Mouse (Mus musculus) heart, postnatal 36 days (tissue): ENCODE measurements around the gene Gramd1a. TPM values are rescaled to one million over a fixed set of nuclear protein-coding genes. Genes with fewer than 3 reads are reported as not detected.

ENCODE experiments used
- total RNA-seq, 2 experiments: library from RNA; stranded (reverse); gene quantifications; 2 replicates each; pipeline ENCODE4 v1.2.3; 2021

The Gramd1a gene
- total RNA-seq, 2 experiments from 2014 or later: 33.6 to 37.9 TPM

Other genes with a start within 250 kb of the Gramd1a start
- gene Mag, start 241.0 kb downstream of the Gramd1a start, total RNA-seq: not detected
- gene Hamp2, start 231.2 kb downstream of the Gramd1a start, total RNA-seq: 1 to 10 TPM; 2.9 to 4.6 TPM
- gene Hamp, start 211.9 kb downstream of the Gramd1a start, total RNA-seq: 10 to 100 TPM; 20.2 to 36.3 TPM
- gene Usf2, start 199.1 kb downstream of the Gramd1a start, total RNA-seq: 100 to 1,000 TPM; 107 to 112 TPM
- gene Lsr, start 182.4 kb downstream of the Gramd1a start, total RNA-seq: 1 to 10 TPM; 3.7 to 5.1 TPM
- under 1 TPM in 1 of 2 experiments, not detected in 1; 0.17 TPM for gene Fam187b, start 182.1 kb downstream of the Gramd1a start, total RNA-seq
- 10 to 100 TPM; 29.3 to 30.8 TPM for gene Fxyd5, start 113.4 kb downstream of the Gramd1a start, total RNA-seq
- gene Fxyd7, start 104.4 kb downstream of the Gramd1a start, total RNA-seq: 1 to 10 TPM in 1 of 2 experiments, under 1 TPM in 1; 0.41 to 1.1 TPM
- gene Fxyd1, start 98.7 kb downstream of the Gramd1a start, total RNA-seq: 100 to 1,000 TPM; 863 to 996 TPM
- gene Lgi4, start 96.6 kb downstream of the Gramd1a start, total RNA-seq: 1 to 10 TPM; 3.6 to 5.2 TPM
- 1 to 10 TPM; 1.1 to 2.3 TPM for gene Fxyd3, start 79.2 kb downstream of the Gramd1a start, total RNA-seq
- 1 to 10 TPM; 1.9 to 3.9 TPM for gene Hpn, start 40.6 kb downstream of the Gramd1a start, total RNA-seq
- gene Scn1b, start 28.9 kb downstream of the Gramd1a start, total RNA-seq: 10 to 100 TPM; 29.2 to 29.5 TPM
- not detected for gene Scgb2b2, start 134.6 kb upstream of the Gramd1a start, total RNA-seq
- not detected for gene Scgb1b2, start 135.9 kb upstream of the Gramd1a start, total RNA-seq
- not detected for gene Scgb2b3, start 206.2 kb upstream of the Gramd1a start, total RNA-seq
- not detected for gene Scgb1b3, start 219.7 kb upstream of the Gramd1a start, total RNA-seq